Mouse (Mus musculus) midbrain, embryonic 11.5 days (tissue): ENCODE results near the gene Abcg5. TPM values are rescaled to one million over a fixed set of nuclear protein-coding genes. Genes with fewer than 3 reads are reported as not detected.

ENCODE experiments used
- ATAC-seq: fragments of 200-750 bp; cut with Nextera tagmentation; 2 replicates; pipeline ENCODE4 v1.8.0; 2017; ENCODE audit warnings: moderate TSS enrichment, moderate library complexity; ENCODE audit not compliant: low FRiP score
- DNase-seq: peaks from one replicate; pipeline ENCODE4 v3.0.0; 2015; ENCODE audit warnings: low spot score; ENCODE audit errors: missing footprints
- H3K27ac ChIP-seq: fragments of 300-500 bp; sonication (generic); 2 replicates; pipeline ENCODE4 v1.5.1; 2014; ENCODE audit warnings: low read depth, low read length
- H3K27me3 ChIP-seq: fragments of 300-500 bp; sonication (generic); 2 replicates; pipeline ENCODE4 v1.6.1; 2014; ENCODE audit warnings: mild to moderate bottlenecking, low read length, moderate library complexity, mixed read lengths; ENCODE audit not compliant: control insufficient read depth, insufficient read depth
- H3K36me3 ChIP-seq: fragments of 300-500 bp; sonication (generic); 2 replicates; pipeline ENCODE4 v1.6.1; 2014; ENCODE audit warnings: mild to moderate bottlenecking, low read length, moderate library complexity, mixed read lengths; ENCODE audit not compliant: control insufficient read depth, insufficient read depth
- H3K4me1 ChIP-seq: fragments of 300-500 bp; sonication (generic); 2 replicates; pipeline ENCODE4 v1.6.1; 2014; ENCODE audit warnings: low read length; ENCODE audit not compliant: control insufficient read depth, insufficient read depth
- H3K4me2 ChIP-seq: fragments of 300-500 bp; sonication (generic); 2 replicates; pipeline ENCODE4 v1.6.1; 2014; ENCODE audit warnings: mild to moderate bottlenecking, moderate library complexity
- H3K4me3 ChIP-seq: fragments of 300-500 bp; sonication (generic); 2 replicates; pipeline ENCODE4 v1.5.1; 2014; ENCODE audit warnings: low read depth, low read length
- H3K9ac ChIP-seq: fragments of 300-500 bp; sonication (generic); 2 replicates; pipeline ENCODE4 v1.6.1; 2014; ENCODE audit warnings: low read length
- H3K9me3 ChIP-seq: fragments of 300-500 bp; sonication (generic); 2 replicates; pipeline ENCODE4 v1.6.1; 2016; ENCODE audit warnings: low read length; ENCODE audit not compliant: control insufficient read depth
- WGBS: fragments of 180-500 bp; shearing (Covaris S2); extraction: QIAGEN DNeasy Blood & Tissue Kit; methylation state at CpG from one replicate; pipeline ENCODE4 v1.1.7; 2014; 5-methylcytosine and 5-hydroxymethylcytosine counted together
- polyA plus RNA-seq: library from polyadenylated mRNA; unstranded; fragments of >200 nt; fragmentation: Nextera tagmentation; extraction: Ambion mirVana; gene quantifications from 2 replicates; pipeline ENCODE4 v1.2.1, GENCODE M21; 2014

Gene Abcg5
- polyA plus RNA-seq, 1 experiment from 2014 or later: 2.4 TPM

- WGBS: 45% methylated on average over 4 of the region's 4 CpGs
- Histone ChIP-seq H3K9ac (no peak overlapping the region), H3K9me3 (no peaks in the 10 kb centered on the region), H3K27ac (no peak overlapping the region), H3K4me3 (no peak overlapping the region), H3K36me3 (no peaks in the 10 kb centered on the region), H3K27me3 (0 out of 2 replicates have a peak, but pooled peaks cover 2% of the 10 kb centered on the region), H3K4me2 (no peak overlapping the region), H3K4me1 (peaks cover 2% of the 10 kb centered on the region; the same call in 1 of the 2 replicates)
- no peak for ATAC-seq
- DNase-seq: peak; percentile 70
Observed at GRCm38 (mm10) chr17:84675204-84675603, 7.6 kb downstream of the Abcg5 start.

GRCm38 (mm10) chr17:84674048-84674447 lies 8.8 kb downstream of the Abcg5 start:
- Histone ChIP-seq H3K9ac (no peak overlapping the region), H3K36me3 (no peaks in the 10 kb centered on the region), H3K9me3 (no peaks in the 10 kb centered on the region), H3K27ac (no peak overlapping the region), H3K4me1 (peaks cover 2% of the 10 kb centered on the region; the same call in 1 of the 2 replicates), H3K27me3 (0 out of 2 replicates have a peak, but pooled peaks cover 2% of the 10 kb centered on the region), H3K4me2 (no peak overlapping the region), H3K4me3 (no peak overlapping the region)
- WGBS: 3% methylated on average over 7 of the region's 7 CpGs
- peak; percentile 54 for ATAC-seq
- DNase-seq: peak; percentile 80

- H3K9ac ChIP-seq: no peak overlapping the region
- no peak overlapping the region for H3K27ac ChIP-seq
- WGBS: 76% methylated on average over 16 of the region's 16 CpGs
Observed at GRCm38 (mm10) chr17:84672376-84673369, 10.1 kb downstream of the Abcg5 start.

GRCm38 (mm10) chr17:84667848-84668247 lies 15.0 kb downstream of the Abcg5 start:
- Histone ChIP-seq H3K9me3 (no peaks in the 10 kb centered on the region), H3K4me2 (no peak overlapping the region), H3K27ac (no peak overlapping the region), H3K36me3 (no peaks in the 10 kb centered on the region), H3K27me3 (no peaks in the 10 kb centered on the region), H3K9ac (no peak overlapping the region), H3K4me1 (no peaks in the 10 kb centered on the region), H3K4me3 (no peak overlapping the region)
- ATAC-seq (no peak), DNase-seq (peak; percentile 67)
- 93% methylated on average over 3 of the region's 3 CpGs for WGBS

More at GRCm38 (mm10) chr17:84672376-84673369, 10.1 kb downstream of the Abcg5 start:
- Histone ChIP-seq H3K27me3 (0 out of 2 replicates have a peak, but pooled peaks cover 2% of the 10 kb centered on the region), H3K36me3 (no peaks in the 10 kb centered on the region), H3K9me3 (no peaks in the 10 kb centered on the region), H3K4me1 (peaks cover 2% of the 10 kb centered on the region; the same call in 1 of the 2 replicates), H3K4me2 (no peak overlapping the region), H3K4me3 (no peak overlapping the region)
- no peak for ATAC-seq
- DNase-seq: peak; percentile 57

- no peak for ATAC-seq
- DNase-seq: peak; percentile 77
- Histone ChIP-seq H3K4me1 (no peaks in the 10 kb centered on the region), H3K4me3 (no peak overlapping the region), H3K27me3 (no peaks in the 10 kb centered on the region), H3K36me3 (no peaks in the 10 kb centered on the region), H3K27ac (no peak overlapping the region), H3K9me3 (no peaks in the 10 kb centered on the region), H3K9ac (no peak overlapping the region), H3K4me2 (no peak overlapping the region)
- 55% methylated on average over 9 of the region's 9 CpGs for WGBS
Observed at GRCm38 (mm10) chr17:84665691-84666090, 17.1 kb downstream of the Abcg5 start.

- WGBS: 72% methylated on average over 10 of the region's 10 CpGs
Observed at GRCm38 (mm10) chr17:84665053-84665452, 17.8 kb downstream of the Abcg5 start.

GRCm38 (mm10) chr17:84658951-84659350 lies 23.9 kb downstream of the Abcg5 start:
- ATAC-seq: no peak
- DNase-seq: no peak
- no peak overlapping the region for H3K4me3 ChIP-seq
- H3K36me3 ChIP-seq: no peaks in the 10 kb centered on the region
- H3K4me2 ChIP-seq: no peak overlapping the region
- peaks cover 5% of the 10 kb centered on the region; the same call in 1 of the 2 replicates for H3K4me1 ChIP-seq
- H3K9ac ChIP-seq: no peak overlapping the region
- 83% methylated on average over 8 of the region's 8 CpGs for WGBS
- no peaks in the 10 kb centered on the region for H3K27me3 ChIP-seq
- no peak overlapping the region for H3K27ac ChIP-seq
- H3K9me3 ChIP-seq: no peaks in the 10 kb centered on the region

More at GRCm38 (mm10) chr17:84665053-84665452, 17.8 kb downstream of the Abcg5 start:
- no peak overlapping the region for H3K4me3 ChIP-seq
- no peak overlapping the region for H3K27ac ChIP-seq
- no peak overlapping the region for H3K9ac ChIP-seq
- no peaks in the 10 kb centered on the region for H3K36me3 ChIP-seq
- ATAC-seq (no peak), DNase-seq (no peak)
- H3K27me3 ChIP-seq: no peaks in the 10 kb centered on the region
- H3K4me2 ChIP-seq: no peak overlapping the region
- no peaks in the 10 kb centered on the region for H3K4me1 ChIP-seq
- no peaks in the 10 kb centered on the region for H3K9me3 ChIP-seq

- no peaks in the 10 kb centered on the region for H3K36me3 ChIP-seq
- H3K4me3 ChIP-seq: no peak overlapping the region
- H3K4me1 ChIP-seq: peaks cover 5% of the 10 kb centered on the region; the same call in 1 of the 2 replicates
- no peak for ATAC-seq
- H3K27ac ChIP-seq: no peak overlapping the region
- no peaks in the 10 kb centered on the region for H3K27me3 ChIP-seq
- WGBS: 49% methylated on average over 5 of the region's 5 CpGs
- H3K4me2 ChIP-seq: no peak overlapping the region
- no peak overlapping the region for H3K9ac ChIP-seq
- no peak for DNase-seq
- H3K9me3 ChIP-seq: no peaks in the 10 kb centered on the region
Observed at GRCm38 (mm10) chr17:84658195-84658594, 24.6 kb downstream of the Abcg5 start.

- H3K4me1 ChIP-seq: peaks cover 5% of the 10 kb centered on the region; the same call in 1 of the 2 replicates
Observed at GRCm38 (mm10) chr17:84657782-84658181, 25.0 kb downstream of the Abcg5 start.

More at GRCm38 (mm10) chr17:84657782-84658181, 25.0 kb downstream of the Abcg5 start:
- H3K9ac ChIP-seq: no peak overlapping the region
- no peak overlapping the region for H3K27ac ChIP-seq
- H3K4me2 ChIP-seq: no peak overlapping the region
- WGBS: 82% methylated on average over 7 of the region's 7 CpGs
- DNase-seq (no peak), ATAC-seq (no peak)
- H3K9me3 ChIP-seq: no peaks in the 10 kb centered on the region
- no peaks in the 10 kb centered on the region for H3K27me3 ChIP-seq
- H3K4me3 ChIP-seq: no peak overlapping the region
- no peaks in the 10 kb centered on the region for H3K36me3 ChIP-seq
